In the genomic region with DNA sequence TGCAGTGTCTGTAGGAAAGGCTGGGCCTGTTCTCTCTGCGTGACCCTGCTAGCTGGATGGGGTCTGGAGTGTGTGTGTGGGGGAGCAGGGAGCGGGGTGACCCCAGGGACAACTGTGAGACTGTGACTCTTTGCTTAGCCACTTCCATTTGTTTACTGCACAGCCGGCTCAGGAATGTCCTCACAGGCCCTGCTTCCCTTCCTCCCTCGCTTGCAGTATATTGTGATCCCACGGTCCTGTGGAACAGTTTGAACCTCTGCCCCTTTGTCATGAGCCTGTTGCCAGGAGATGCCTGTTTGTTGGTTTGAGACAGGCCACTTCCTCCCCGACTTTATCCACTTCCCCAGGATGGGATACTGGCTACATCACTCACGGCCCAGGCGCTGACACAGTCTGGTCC, we compare ENCODE assay signal across 15 mouse cellular contexts. TPM values are rescaled to one million over a fixed set of nuclear protein-coding genes. Genes with fewer than 3 reads are reported as not detected.
DNase-seq lines count a peak whose midpoint lies in the region; ATAC-seq and TF ChIP-seq lines count a peak whose summit lies in the region.
"Had no signal": no experiment of that assay in that cellular context is flagged by ENCODE, and none has a peak within 500 bp of the region (broad histone marks: within the 10 kb centered on the region; RNA-seq: fewer than 3 reads in every experiment).

No protein-coding gene starts in this region.

- H3K4me3 ChIP-seq in heart, embryonic 11.5 days (ENCODE audit: low read depth, low read length), result no peak overlapping the region
- H3K4me3 ChIP-seq in kidney, embryonic 16.5 days (ENCODE audit: low read length), result no peak overlapping the region
- no peak overlapping the region for H3K4me3 ChIP-seq in lung, embryonic 14.5 days (ENCODE audit: low read depth, low read length)
- H3K4me3 ChIP-seq: forebrain, embryonic 12.5 days; limb, embryonic 15.5 days had no signal

- DNase-seq in heart, adult 9 months (ENCODE audit: low spot score in 2 of 2), result peak; percentile 25 to 37
- DNase-seq in heart, postnatal 14 days, result no peak
- peak; percentile 73 for DNase-seq in lung, embryonic 14.5 days
- DNase-seq in ovary, postnatal 10 days (ENCODE audit: low spot score), result no peak
- DNase-seq in retina, embryonic 14.5 days (ENCODE audit: low spot score), result no peak
- DNase-seq in spleen, postnatal 10 days (ENCODE audit: low spot score in 2 of 2), result no peak
- DNase-seq: adrenal gland, postnatal 25 days; cerebellum, adult 11 months; gastrocnemius, postnatal 36 days; thymus, postnatal 4 days had no signal

- peaks cover 24% of the 10 kb centered on the region for H3K4me1 ChIP-seq in heart, embryonic 11.5 days (ENCODE audit: control insufficient read depth, insufficient read depth, low read length)
- peaks cover 18% of the 10 kb centered on the region for H3K4me1 ChIP-seq in kidney, embryonic 16.5 days (ENCODE audit: insufficient read depth, low read length)
- H3K4me1 ChIP-seq in lung, embryonic 14.5 days (ENCODE audit: insufficient read depth), result 0 out of 2 replicates have a peak, but pooled peaks cover 4% of the 10 kb centered on the region
- H3K4me1 ChIP-seq: forebrain, embryonic 12.5 days; limb, embryonic 15.5 days had no signal

- H3K4me2 ChIP-seq in heart, embryonic 11.5 days, result no peak overlapping the region
- no peak overlapping the region for H3K4me2 ChIP-seq in kidney, embryonic 16.5 days (replicated peaks; ENCODE audit: low read depth, low read length)
- H3K4me2 ChIP-seq in lung, embryonic 14.5 days, result no peak overlapping the region
- H3K4me2 ChIP-seq: forebrain, embryonic 12.5 days; limb, embryonic 15.5 days had no signal

- peaks cover 42% of the 10 kb centered on the region for H3K36me3 ChIP-seq in heart, embryonic 11.5 days (ENCODE audit: control insufficient read depth, insufficient read depth, low read length)
- peaks cover 47% of the 10 kb centered on the region for H3K36me3 ChIP-seq in kidney, embryonic 16.5 days (ENCODE audit: insufficient read depth, low read length)
- H3K36me3 ChIP-seq in lung, embryonic 14.5 days (ENCODE audit: insufficient read depth), result peaks cover 79% of the 10 kb centered on the region

- WGBS in heart, embryonic 11.5 days (ENCODE audit: insufficient replicate concordance), result 58% methylated on average over 8 of the region's 8 CpGs
- WGBS in kidney, embryonic 16.5 days, result 61% methylated on average over 8 of the region's 8 CpGs
- 42% methylated on average over 8 of the region's 8 CpGs for WGBS in lung, embryonic 14.5 days

- TF ChIP-seq CTCF in lung, embryonic 14.5 days (IDR thresholded peaks at IDR 0.05; ENCODE audit: low read depth), result no peak

- 0 out of 2 replicates have a peak overlapping the region, but pooled peaks have one; percentile 16 for H3K9ac ChIP-seq in heart, embryonic 11.5 days (ENCODE audit: low read depth, low read length)
- no peak overlapping the region for H3K9ac ChIP-seq in kidney, embryonic 16.5 days (replicated peaks; ENCODE audit: low read length)
- no peak overlapping the region for H3K9ac ChIP-seq in lung, embryonic 14.5 days
- H3K9ac ChIP-seq: forebrain, embryonic 12.5 days; limb, embryonic 15.5 days had no signal

- no peaks in the 10 kb centered on the region for H3K27me3 ChIP-seq in heart, embryonic 11.5 days (ENCODE audit: control insufficient read depth, insufficient read depth, low read length)
- H3K27me3 ChIP-seq in kidney, embryonic 16.5 days (ENCODE audit: insufficient read depth, low read length), result no peaks in the 10 kb centered on the region
- no peaks in the 10 kb centered on the region for H3K27me3 ChIP-seq in lung, embryonic 14.5 days (ENCODE audit: insufficient read depth, low read length)
- H3K27me3 ChIP-seq: forebrain, embryonic 12.5 days; limb, embryonic 15.5 days had no signal

- ATAC-seq in heart, embryonic 11.5 days (replicated peaks; ENCODE audit: insufficient number of reproducible peaks, low FRiP score, low TSS enrichment), result no peak
- ATAC-seq in kidney, embryonic 16.5 days (ENCODE audit: low FRiP score, low TSS enrichment), result peak; percentile 29; the same call in 1 of the 2 replicates
- ATAC-seq in lung, embryonic 14.5 days (ENCODE audit: insufficient read depth), result peak; percentile 74
- ATAC-seq: inflammation-experienced regulatory T-cells, adult 6 months had no signal

- no peaks in the 10 kb centered on the region for H3K9me3 ChIP-seq in heart, embryonic 11.5 days (replicated peaks; ENCODE audit: control insufficient read depth, low read length)
- H3K9me3 ChIP-seq in kidney, embryonic 16.5 days (ENCODE audit: low read length), result no peaks in the 10 kb centered on the region
- no peaks in the 10 kb centered on the region for H3K9me3 ChIP-seq in lung, embryonic 14.5 days (ENCODE audit: low read depth, low read length)
- H3K9me3 ChIP-seq: forebrain, embryonic 12.5 days; limb, embryonic 15.5 days had no signal

- intact Hi-C loops in heart, postnatal 14 days (cut with DNase I), result no loop called here

- no peak overlapping the region for H3K27ac ChIP-seq in heart, embryonic 11.5 days (ENCODE audit: low read depth, low read length)
- peak overlapping the region; percentile 26; the same call in 1 of the 2 replicates for H3K27ac ChIP-seq in kidney, embryonic 16.5 days (ENCODE audit: low read length)
- H3K27ac ChIP-seq in lung, embryonic 14.5 days (ENCODE audit: low read depth), result peak overlapping the region; percentile 44; the same call in 1 of the 2 replicates
- H3K27ac ChIP-seq: forebrain, embryonic 12.5 days; limb, embryonic 15.5 days had no signal

RNA-seq across cellular contexts. Expression of a gene that starts 35.4 kb away (rescaled TPM):
- total RNA-seq in heart, postnatal 14 days (2021), result 10 to 100 TPM; 38.3 to 42.9 TPM
- polyA plus RNA-seq in heart, embryonic 11.5 days (2014; fragmentation: Nextera tagmentation; extraction: Ambion mirVana), result 15.7 and 16.6 TPM in 2 replicates
- polyA plus RNA-seq in kidney, embryonic 16.5 days (2015; fragmentation: Nextera tagmentation; extraction: Ambion mirVana), result 33.2 and 33.4 TPM in 2 replicates
- polyA plus RNA-seq in lung, embryonic 14.5 days (2014; fragmentation: Nextera tagmentation; extraction: Ambion mirVana), result 32.6 and 34.6 TPM in 2 replicates

Comparison
In these comparisons a context has a peak if more than half of its experiments do, and no peak if none do; other contexts are left out.
1. DNase-seq: peak in heart, adult 9 months (2 of 2) and lung, embryonic 14.5 days (single experiment); none in heart, postnatal 14 days (0 of 2), ovary, postnatal 10 days (single experiment), retina, embryonic 14.5 days (single experiment) and spleen, postnatal 10 days (0 of 2).